Mouse (Mus musculus): ENCODE results near the gene Sertad3.

GRCm38 (mm10) chr7:27472596-27472995 is 972 bp upstream of the Sertad3 start:
- TF ChIP-seq POLR2A (IDR thresholded peaks at IDR 0.05; ENCODE audit: insufficient read depth, low read depth, low read length) (no peak), CTCF (IDR thresholded peaks at IDR 0.05; ENCODE audit: insufficient read depth, low read depth, low read length) (no peak)

Data from olfactory bulb, adult 2 months (tissue).